Mouse (Mus musculus): ENCODE data around the gene Nploc4. TPM values are rescaled to one million over a fixed set of nuclear protein-coding genes. Genes with fewer than 3 reads are reported as not detected.

Nploc4 gene
- polyA plus RNA-seq, 1 experiment = 63.2 TPM

GRCm38 (mm10) chr11:120343519-120344309, 93.8 kb downstream of the Nploc4 start:
- TF ChIP-seq POLR2A (IDR thresholded peaks at IDR 0.05; ENCODE audit: borderline replicate concordance, extremely low read depth, insufficient read depth, insufficient read length, poor library complexity, severe bottlenecking) (no peak), CTCF (IDR thresholded peaks at IDR 0.05; ENCODE audit: borderline replicate concordance, extremely low read depth, insufficient read depth, insufficient read length) (no peak)
- DNase-seq (ENCODE audit: low read depth) = no peak

- TF ChIP-seq CTCF (IDR thresholded peaks at IDR 0.05; ENCODE audit: borderline replicate concordance, extremely low read depth, insufficient read depth, insufficient read length) (no peak), POLR2A (IDR thresholded peaks at IDR 0.05; ENCODE audit: borderline replicate concordance, extremely low read depth, insufficient read depth, insufficient read length, poor library complexity, severe bottlenecking) (no peak)
- DNase-seq (ENCODE audit: low read depth) = no peak
Observed at GRCm38 (mm10) chr11:120342656-120343160, 94.8 kb downstream of the Nploc4 start.

- TF ChIP-seq CTCF (IDR thresholded peaks at IDR 0.05; ENCODE audit: borderline replicate concordance, extremely low read depth, insufficient read depth, insufficient read length) (no peak), POLR2A (IDR thresholded peaks at IDR 0.05; ENCODE audit: borderline replicate concordance, extremely low read depth, insufficient read depth, insufficient read length, poor library complexity, severe bottlenecking) (no peak)
- no peak for DNase-seq (ENCODE audit: low read depth)
Observed at GRCm38 (mm10) chr11:120341661-120342060, 95.8 kb downstream of the Nploc4 start.

- TF ChIP-seq CTCF (IDR thresholded peaks at IDR 0.05; ENCODE audit: borderline replicate concordance, extremely low read depth, insufficient read depth, insufficient read length) (no peak), POLR2A (IDR thresholded peaks at IDR 0.05; ENCODE audit: borderline replicate concordance, extremely low read depth, insufficient read depth, insufficient read length, poor library complexity, severe bottlenecking) (no peak)
- no peak for DNase-seq (ENCODE audit: low read depth)
Observed at GRCm38 (mm10) chr11:120339978-120340513, 97.5 kb downstream of the Nploc4 start.

GRCm38 (mm10) chr11:120338786-120339185, 98.7 kb downstream of the Nploc4 start:
- DNase-seq (ENCODE audit: low read depth) = no peak
- TF ChIP-seq POLR2A (IDR thresholded peaks at IDR 0.05; ENCODE audit: borderline replicate concordance, extremely low read depth, insufficient read depth, insufficient read length, poor library complexity, severe bottlenecking) = no peak
- no peak for TF ChIP-seq CTCF (IDR thresholded peaks at IDR 0.05; ENCODE audit: borderline replicate concordance, extremely low read depth, insufficient read depth, insufficient read length)

GRCm38 (mm10) chr11:120337447-120337846, 100.1 kb downstream of the Nploc4 start:
- TF ChIP-seq POLR2A (IDR thresholded peaks at IDR 0.05; ENCODE audit: borderline replicate concordance, extremely low read depth, insufficient read depth, insufficient read length, poor library complexity, severe bottlenecking) (no peak), CTCF (IDR thresholded peaks at IDR 0.05; ENCODE audit: borderline replicate concordance, extremely low read depth, insufficient read depth, insufficient read length) (no peak)
- no peak for DNase-seq (ENCODE audit: low read depth)

GRCm38 (mm10) chr11:120335431-120336021, 102.0 kb downstream of the Nploc4 start:
- no peak for DNase-seq (ENCODE audit: low read depth)
- TF ChIP-seq POLR2A (IDR thresholded peaks at IDR 0.05; ENCODE audit: borderline replicate concordance, extremely low read depth, insufficient read depth, insufficient read length, poor library complexity, severe bottlenecking) = no peak
- no peak for TF ChIP-seq CTCF (IDR thresholded peaks at IDR 0.05; ENCODE audit: borderline replicate concordance, extremely low read depth, insufficient read depth, insufficient read length)

Other genes with a start within 250 kb of the Nploc4 start
- 29.0 and 47.0 TPM in 2 replicates for gene Bahcc1, start 204.8 kb downstream of the Nploc4 start, polyA plus RNA-seq (2012; rRNA removed)
- 1,716 and 3,108 TPM in 2 replicates for gene Actg1, start 89.2 kb downstream of the Nploc4 start, polyA plus RNA-seq (2012; rRNA removed)
- gene Fscn2, start 76.2 kb downstream of the Nploc4 start, polyA plus RNA-seq (2012; rRNA removed) = 0.95 and 0.96 TPM in 2 replicates
- gene Faap100, start 58.9 kb downstream of the Nploc4 start, polyA plus RNA-seq (2012; rRNA removed) = 114 and 122 TPM in 2 replicates
- 0.04 and 0.10 TPM in 2 replicates for gene Tspan10, start 4.9 kb upstream of the Nploc4 start, polyA plus RNA-seq (2012; rRNA removed)
- 0.34 and 0.53 TPM in 2 replicates for gene Pde6g, start 15.8 kb upstream of the Nploc4 start, polyA plus RNA-seq (2012; rRNA removed)
- gene Oxld1, start 20.4 kb upstream of the Nploc4 start, polyA plus RNA-seq (2012; rRNA removed) = 7.1 and 12.2 TPM in 2 replicates
- 24.2 and 35.7 TPM in 2 replicates for gene Ccdc137, start 20.4 kb upstream of the Nploc4 start, polyA plus RNA-seq (2012; rRNA removed)
- 42.4 and 45.8 TPM in 2 replicates for gene Arl16, start 29.9 kb upstream of the Nploc4 start, polyA plus RNA-seq (2012; rRNA removed)
- 96.3 and 107 TPM in 2 replicates for gene Mrpl12, start 46.9 kb upstream of the Nploc4 start, polyA plus RNA-seq (2012; rRNA removed)
- 40.6 and 57.3 TPM in 2 replicates for gene Slc25a10, start 54.1 kb upstream of the Nploc4 start, polyA plus RNA-seq (2012; rRNA removed)
- 0.32 and 0.36 TPM in 2 replicates for gene Gcgr, start 93.0 kb upstream of the Nploc4 start, polyA plus RNA-seq (2012; rRNA removed)
- gene Mcrip1, start 112.0 kb upstream of the Nploc4 start, polyA plus RNA-seq (2012; rRNA removed) = 204 and 253 TPM in 2 replicates
- not detected in 2 replicates for gene Ppp1r27, start 113.4 kb upstream of the Nploc4 start, polyA plus RNA-seq (2012; rRNA removed)
- gene P4hb, start 135.5 kb upstream of the Nploc4 start, polyA plus RNA-seq (2012; rRNA removed) = 162 and 206 TPM in 2 replicates
- 540 and 581 TPM in 2 replicates for gene Arhgdia, start 143.9 kb upstream of the Nploc4 start, polyA plus RNA-seq (2012; rRNA removed)
- 86.8 and 89.7 TPM in 2 replicates for gene Alyref, start 160.7 kb upstream of the Nploc4 start, polyA plus RNA-seq (2012; rRNA removed)
- 175 and 222 TPM in 2 replicates for gene Anapc11, start 160.7 kb upstream of the Nploc4 start, polyA plus RNA-seq (2012; rRNA removed)
- 0.29 and 0.45 TPM in 2 replicates for gene Npb, start 170.8 kb upstream of the Nploc4 start, polyA plus RNA-seq (2012; rRNA removed)
- 229 and 307 TPM in 2 replicates for gene Pcyt2, start 180.2 kb upstream of the Nploc4 start, polyA plus RNA-seq (2012; rRNA removed)
- gene Sirt7, start 187.5 kb upstream of the Nploc4 start, polyA plus RNA-seq (2012; rRNA removed) = 59.4 and 85.8 TPM in 2 replicates
- 57.4 and 57.6 TPM in 2 replicates for gene Mafg, start 195.9 kb upstream of the Nploc4 start, polyA plus RNA-seq (2012; rRNA removed)
- gene Pycr1, start 206.1 kb upstream of the Nploc4 start, polyA plus RNA-seq (2012; rRNA removed) = 19.9 and 26.8 TPM in 2 replicates
- gene Myadml2, start 210.4 kb upstream of the Nploc4 start, polyA plus RNA-seq (2012; rRNA removed) = 0.35 and 0.51 TPM in 2 replicates
- 1.7 and 2.7 TPM in 2 replicates for gene Notum, start 223.5 kb upstream of the Nploc4 start, polyA plus RNA-seq (2012; rRNA removed)
- gene Aspscr1, start 235.3 kb upstream of the Nploc4 start, polyA plus RNA-seq (2012; rRNA removed) = 83.0 and 90.3 TPM in 2 replicates

All from brain, embryonic 14.5 days (tissue).